ENCODE assay signal across 9 mouse cellular contexts in the genomic region with DNA sequence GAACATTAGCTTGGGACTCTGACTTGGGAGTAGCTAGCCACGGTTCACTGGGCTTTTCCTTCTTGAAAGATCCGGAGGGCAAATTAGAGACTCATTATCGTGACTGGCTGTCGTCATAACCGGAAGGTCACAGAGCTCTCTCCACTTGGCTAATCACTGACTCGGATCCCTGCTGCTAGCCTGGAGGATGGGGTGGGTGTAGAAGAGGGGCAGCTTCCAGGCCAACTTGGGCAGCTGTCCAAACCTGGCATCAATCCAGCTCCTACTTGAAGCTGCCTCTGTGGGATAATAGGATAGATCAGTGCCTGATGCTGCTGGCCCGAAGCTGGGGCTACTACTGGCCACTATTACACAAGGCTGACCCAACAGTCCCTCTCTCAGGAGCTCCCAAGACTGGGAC. TPM values are rescaled to one million over a fixed set of nuclear protein-coding genes. Genes with fewer than 3 reads are reported as not detected.
A peak's percentile ranks its signal among the peaks of the same experiment; 100 is the strongest.
DNase-seq lines count a peak whose midpoint lies in the region; ATAC-seq lines count a peak whose summit lies in the region.
"Had no signal": no experiment of that assay in that cellular context is flagged by ENCODE, and none has a peak within 500 bp of the region (broad histone marks: within the 10 kb centered on the region; RNA-seq: fewer than 3 reads in every experiment).

No protein-coding gene starts in this region.

- H3K4me1 ChIP-seq in embryonic facial prominence, embryonic 15.5 days: no peaks in the 10 kb centered on the region
- H3K4me1 ChIP-seq in midbrain, embryonic 10.5 days: no peaks in the 10 kb centered on the region
- H3K4me1 ChIP-seq: liver, embryonic 13.5 days had no signal

- H3K9me3 ChIP-seq in embryonic facial prominence, embryonic 15.5 days (replicated peaks): 0 out of 2 replicates have a peak, but pooled peaks cover 7% of the 10 kb centered on the region
- H3K9me3 ChIP-seq in midbrain, embryonic 10.5 days (replicated peaks): 0 out of 2 replicates have a peak, but pooled peaks cover 6% of the 10 kb centered on the region
- H3K9me3 ChIP-seq: liver, embryonic 13.5 days had no signal

- no peak overlapping the region for H3K4me3 ChIP-seq in embryonic facial prominence, embryonic 15.5 days (replicated peaks)
- H3K4me3 ChIP-seq in midbrain, embryonic 10.5 days: no peak overlapping the region
- H3K4me3 ChIP-seq: liver, embryonic 13.5 days had no signal

- 56% methylated on average over 7 of the region's 7 CpGs for WGBS in embryonic facial prominence, embryonic 15.5 days
- 80% methylated on average over 7 of the region's 7 CpGs for WGBS in midbrain, embryonic 10.5 days

- no peaks in the 10 kb centered on the region for H3K36me3 ChIP-seq in embryonic facial prominence, embryonic 15.5 days
- H3K36me3 ChIP-seq in midbrain, embryonic 10.5 days: no peaks in the 10 kb centered on the region
- H3K36me3 ChIP-seq: liver, embryonic 13.5 days had no signal

- no peaks in the 10 kb centered on the region for H3K27me3 ChIP-seq in embryonic facial prominence, embryonic 15.5 days
- no peaks in the 10 kb centered on the region for H3K27me3 ChIP-seq in midbrain, embryonic 10.5 days (ENCODE audit: low read depth, poor library complexity, severe bottlenecking)
- H3K27me3 ChIP-seq: liver, embryonic 13.5 days had no signal

- H3K9ac ChIP-seq in embryonic facial prominence, embryonic 15.5 days: no peak overlapping the region
- H3K9ac ChIP-seq: liver, embryonic 13.5 days had no signal

- no peak overlapping the region for H3K4me2 ChIP-seq in embryonic facial prominence, embryonic 15.5 days (replicated peaks)
- H3K4me2 ChIP-seq: liver, embryonic 13.5 days had no signal

- H3K27ac ChIP-seq in embryonic facial prominence, embryonic 15.5 days (replicated peaks): no peak overlapping the region
- H3K27ac ChIP-seq in midbrain, embryonic 10.5 days (replicated peaks): no peak overlapping the region
- H3K27ac ChIP-seq: liver, embryonic 13.5 days had no signal

- ATAC-seq in embryonic facial prominence, embryonic 15.5 days (ENCODE audit: insufficient number of reproducible peaks, low FRiP score, low TSS enrichment, low read depth): 0 out of 2 replicates have a peak, but pooled peaks have one; percentile 24

- DNase-seq in cerebellum, adult 11 months: peak; percentile 13
- no peak for DNase-seq in cerebellum, adult 11-12 months
- DNase-seq in 3T3-L1 (ENCODE audit: low read depth, low spot score): peak; percentile 24
- peak; percentile 84 for DNase-seq in kidney, adult 11 months
- peak; percentile 87 for DNase-seq in lung, postnatal 10 days
- DNase-seq in thymus, postnatal 4 days: no peak
- DNase-seq in midbrain, embryonic 10.5 days (ENCODE audit: low spot score): no peak
- DNase-seq: liver, embryonic 13.5 days had no signal

RNA-seq across cellular contexts. Expression of a gene that starts 16.5 kb away (rescaled TPM):
- 45.3 and 49.0 TPM in 2 replicates for polyA plus RNA-seq in embryonic facial prominence, embryonic 15.5 days (2015; fragmentation: Nextera tagmentation; extraction: Ambion mirVana)
- polyA plus RNA-seq in midbrain, embryonic 10.5 days (2016; fragmentation: Nextera tagmentation; extraction: Ambion mirVana): 33.1 and 44.4 TPM in 2 replicates

RNA-seq across cellular contexts. Expression of a gene that starts 30.4 kb away (rescaled TPM):
- polyA plus RNA-seq in embryonic facial prominence, embryonic 15.5 days (2015; fragmentation: Nextera tagmentation; extraction: Ambion mirVana): 5.7 and 5.9 TPM in 2 replicates
- polyA plus RNA-seq in midbrain, embryonic 10.5 days (2016; fragmentation: Nextera tagmentation; extraction: Ambion mirVana): 8.3 and 8.6 TPM in 2 replicates

RNA-seq across cellular contexts. Expression of a gene that starts 40.9 kb away (rescaled TPM):
- polyA plus RNA-seq in embryonic facial prominence, embryonic 15.5 days (2015; fragmentation: Nextera tagmentation; extraction: Ambion mirVana): not detected in 2 replicates
- polyA plus RNA-seq in midbrain, embryonic 10.5 days (2016; fragmentation: Nextera tagmentation; extraction: Ambion mirVana): not detected in 2 replicates
- polyA plus RNA-seq: liver, embryonic 13.5 days had no signal

Comparison
In these comparisons a context has a peak if more than half of its experiments do, and no peak if none do; other contexts are left out.
1. DNase-seq: peak in cerebellum, adult 11 months (single experiment), 3T3-L1 (single experiment), kidney, adult 11 months (single experiment) and lung, postnatal 10 days (single experiment); none in cerebellum, adult 11-12 months (single experiment), thymus, postnatal 4 days (single experiment) and midbrain, embryonic 10.5 days (single experiment).